Mouse (Mus musculus) hindbrain, embryonic 11.5 days (tissue): ENCODE measurements at regions not wholly inside any gene's neighbourhood (a gene's known extent, or its start where the extent isn't known, plus 50 kb on each side); places are given as distances from the start of the nearest gene placed in this dataset.

Experiments used
- ATAC-seq: fragments of 200-750 bp; cut with Nextera tagmentation; 2 replicates; pipeline ENCODE4 v1.8.0; 2017; ENCODE audit warnings: mild to moderate bottlenecking, moderate TSS enrichment, moderate library complexity; ENCODE audit not compliant: low FRiP score
- DNase-seq: peaks from one replicate; pipeline ENCODE4 v3.0.0-alpha.2; 2015; ENCODE audit warnings: low spot score
- H3K27ac ChIP-seq: fragments of 300-500 bp; sonication (generic); 2 replicates; pipeline ENCODE4 v1.5.1; 2014; ENCODE audit warnings: mild to moderate bottlenecking, low read depth, low read length
- H3K27me3 ChIP-seq: fragments of 300-500 bp; sonication (generic); 2 replicates; pipeline ENCODE4 v1.6.1; 2014; ENCODE audit warnings: mild to moderate bottlenecking, low read length, moderate library complexity, mixed read lengths; ENCODE audit not compliant: control insufficient read depth, insufficient read depth
- H3K36me3 ChIP-seq: fragments of 300-500 bp; sonication (generic); 2 replicates; pipeline ENCODE4 v1.6.1; 2014; ENCODE audit warnings: mild to moderate bottlenecking, low read length, moderate library complexity, mixed read lengths; ENCODE audit not compliant: control insufficient read depth, insufficient read depth
- H3K4me1 ChIP-seq: fragments of 300-500 bp; sonication (generic); replicated peaks from 2 replicates; pipeline ENCODE4 v1.6.1; 2014; ENCODE audit warnings: low read length, mixed read lengths; ENCODE audit not compliant: control insufficient read depth, insufficient read depth
- H3K4me2 ChIP-seq: fragments of 300-500 bp; sonication (generic); replicated peaks from 2 replicates; pipeline ENCODE4 v1.6.1; 2014; ENCODE audit warnings: mild to moderate bottlenecking, low read depth, low read length
- H3K4me3 ChIP-seq: fragments of 300-500 bp; sonication (generic); 2 replicates; pipeline ENCODE4 v1.5.1; 2014; ENCODE audit warnings: low read depth, low read length
- H3K9ac ChIP-seq: fragments of 300-500 bp; sonication (generic); 2 replicates; pipeline ENCODE4 v1.6.1; 2014; ENCODE audit warnings: low read depth, low read length
- H3K9me3 ChIP-seq: fragments of 300-500 bp; sonication (generic); 2 replicates; pipeline ENCODE4 v1.6.1; 2016; ENCODE audit warnings: low read length; ENCODE audit not compliant: control insufficient read depth
- WGBS: fragments of 180-500 bp; shearing (Covaris S2); extraction: QIAGEN DNeasy Blood & Tissue Kit; methylation state at CpG from one replicate; pipeline ENCODE4 v1.1.7; 2014; 5-methylcytosine and 5-hydroxymethylcytosine counted together

DNA sequence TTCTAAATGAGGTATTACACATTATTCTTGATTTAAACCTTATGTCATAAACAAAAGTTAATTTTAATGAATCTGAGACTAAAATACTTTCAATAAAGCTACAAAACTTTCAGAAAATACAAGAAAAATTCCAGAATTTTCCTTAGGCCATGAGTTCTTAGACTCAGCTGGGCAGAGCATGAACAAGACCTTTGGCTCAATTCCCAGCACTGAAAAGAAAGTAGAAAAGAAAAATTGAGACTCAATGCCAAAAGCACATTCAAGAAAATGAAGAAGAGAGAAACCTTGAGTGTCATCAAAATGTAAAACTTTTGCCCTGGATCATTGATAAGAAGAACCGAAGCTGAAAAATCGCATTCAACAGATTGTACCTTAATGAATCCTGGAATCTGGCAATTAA lies 137.8 kb upstream of the Gm9747 start:
- WGBS, result 92% methylated on average over 2 of the region's 2 CpGs
- ATAC-seq (no peak), DNase-seq (no peak)
- H3K4me1 ChIP-seq, result no peaks in the 10 kb centered on the region
- H3K36me3 ChIP-seq, result no peaks in the 10 kb centered on the region
- H3K4me2 ChIP-seq, result no peak overlapping the region
- H3K27ac ChIP-seq, result no peak overlapping the region
- H3K27me3 ChIP-seq, result no peaks in the 10 kb centered on the region
- H3K9ac ChIP-seq, result no peak overlapping the region
- no peaks in the 10 kb centered on the region for H3K9me3 ChIP-seq
- no peak overlapping the region for H3K4me3 ChIP-seq

DNA sequence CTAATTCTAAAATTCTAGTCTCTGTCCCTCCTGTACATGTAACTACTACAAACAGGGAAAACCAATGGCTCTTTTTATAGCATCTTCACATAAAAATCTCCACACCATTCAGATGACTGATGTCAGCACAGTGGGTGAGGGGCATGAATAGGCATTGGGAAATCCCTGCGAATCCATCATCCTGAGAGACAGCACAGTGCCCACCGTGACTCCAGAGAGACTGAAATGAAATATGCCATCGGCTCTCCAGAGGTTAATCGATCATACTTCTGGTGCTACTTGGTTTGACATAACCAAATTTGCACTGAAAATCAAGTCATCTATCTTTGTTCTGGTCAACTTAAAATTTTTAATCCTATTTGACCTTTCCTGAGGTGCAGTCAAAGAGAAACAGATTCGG lies 126.2 kb upstream of the Gm9747 start:
- Histone ChIP-seq H3K27ac (no peak overlapping the region), H3K4me3 (no peak overlapping the region), H3K4me1 (no peaks in the 10 kb centered on the region), H3K9me3 (no peaks in the 10 kb centered on the region), H3K4me2 (no peak overlapping the region), H3K27me3 (no peaks in the 10 kb centered on the region), H3K36me3 (no peaks in the 10 kb centered on the region), H3K9ac (no peak overlapping the region)
- WGBS, result 62% methylated on average over 5 of the region's 5 CpGs
- DNase-seq, result peak; percentile 33
- ATAC-seq, result peak; percentile 81

GRCm38 (mm10) chr1:82110071-82110635 lies 122.8 kb upstream of the Gm9747 start:
- no peak for ATAC-seq
- no peak overlapping the region for H3K4me3 ChIP-seq
- no peaks in the 10 kb centered on the region for H3K36me3 ChIP-seq
- H3K27ac ChIP-seq, result no peak overlapping the region
- H3K9me3 ChIP-seq, result no peaks in the 10 kb centered on the region
- no peaks in the 10 kb centered on the region for H3K4me1 ChIP-seq
- no peak for DNase-seq
- H3K27me3 ChIP-seq, result no peaks in the 10 kb centered on the region
- WGBS, result 93% methylated on average over 1 of the region's 1 CpGs
- H3K4me2 ChIP-seq, result no peak overlapping the region
- H3K9ac ChIP-seq, result no peak overlapping the region

DNA sequence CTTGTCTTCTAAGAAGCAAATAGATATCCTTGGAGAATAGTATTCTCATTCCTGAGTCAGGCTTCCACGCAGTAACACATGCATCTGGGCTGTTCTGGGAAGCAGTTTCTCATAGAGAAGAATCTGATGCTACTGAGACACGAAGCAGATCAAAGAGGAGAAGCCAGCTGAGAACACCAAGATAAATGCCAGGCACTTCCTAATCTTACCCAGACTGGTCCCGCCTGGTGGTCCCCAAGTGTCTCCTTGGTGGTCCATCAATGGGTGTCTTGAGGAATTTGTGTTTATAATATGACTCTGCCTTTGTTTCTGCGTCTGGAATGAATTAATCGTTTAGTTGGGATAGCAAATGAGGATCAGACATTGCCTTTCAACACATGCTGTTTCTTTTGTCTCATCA lies 120.5 kb upstream of the Gm9747 start:
- Histone ChIP-seq H3K9ac (no peak overlapping the region), H3K4me3 (no peak overlapping the region), H3K9me3 (no peaks in the 10 kb centered on the region), H3K27me3 (no peaks in the 10 kb centered on the region), H3K36me3 (no peaks in the 10 kb centered on the region), H3K4me2 (no peak overlapping the region), H3K27ac (no peak overlapping the region), H3K4me1 (no peaks in the 10 kb centered on the region)
- peak; percentile 12 for DNase-seq
- 43% methylated on average over 5 of the region's 5 CpGs for WGBS
- no peak for ATAC-seq

DNA sequence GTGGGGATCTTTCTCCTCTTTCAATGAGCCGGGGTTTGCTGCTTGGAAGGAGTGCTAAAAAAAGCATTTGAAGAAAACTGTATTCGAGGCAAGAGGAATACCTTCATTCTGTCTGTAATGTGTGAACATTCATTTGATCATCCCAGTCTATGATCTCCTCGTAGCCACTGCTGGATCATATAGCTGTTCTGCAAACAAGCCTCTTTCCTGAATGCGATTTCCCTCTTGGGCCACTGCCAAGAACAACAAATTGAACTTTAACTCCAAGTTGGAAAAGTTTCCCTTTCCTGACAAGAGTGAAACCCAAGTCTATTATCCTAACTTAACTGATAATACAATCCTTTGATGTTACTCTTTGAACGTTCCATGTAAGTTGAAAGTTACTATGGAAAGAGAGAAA lies 108.4 kb upstream of the Gm9747 start:
- 67% methylated on average over 5 of the region's 5 CpGs for WGBS
- DNase-seq (peak; percentile 27), ATAC-seq (no peak)
- no peak overlapping the region for H3K9ac ChIP-seq
- no peaks in the 10 kb centered on the region for H3K36me3 ChIP-seq
- no peaks in the 10 kb centered on the region for H3K4me1 ChIP-seq
- no peak overlapping the region for H3K4me2 ChIP-seq
- no peaks in the 10 kb centered on the region for H3K27me3 ChIP-seq
- H3K9me3 ChIP-seq, result no peaks in the 10 kb centered on the region
- no peak overlapping the region for H3K4me3 ChIP-seq
- no peak overlapping the region for H3K27ac ChIP-seq

GRCm38 (mm10) chr1:82129700-82130275 lies 103.1 kb upstream of the Gm9747 start:
- DNase-seq, result no peak
- ATAC-seq, result no peak

DNA sequence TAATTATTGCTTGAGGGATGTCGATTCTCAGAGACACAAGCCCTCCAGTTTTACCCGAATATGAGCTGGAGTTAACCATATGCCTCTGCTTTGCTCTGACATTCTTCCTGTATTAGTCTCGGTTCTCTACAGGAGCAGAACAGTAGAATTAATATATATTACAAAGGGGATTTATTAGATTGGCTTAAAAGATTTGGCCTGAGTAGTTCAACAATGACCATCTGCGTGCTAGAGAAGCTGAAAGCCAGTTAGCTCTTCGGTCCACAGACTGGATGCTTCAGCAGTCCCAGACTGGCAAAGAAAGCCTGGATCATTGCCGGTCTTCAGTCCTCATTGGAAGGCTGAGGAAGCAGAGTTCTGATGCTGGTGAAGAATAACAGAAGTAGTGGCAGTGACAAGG lies 100.4 kb upstream of the Gm9747 start:
- H3K9me3 ChIP-seq, result no peaks in the 10 kb centered on the region
- no peak overlapping the region for H3K9ac ChIP-seq
- H3K4me1 ChIP-seq, result no peaks in the 10 kb centered on the region
- no peak for DNase-seq
- no peaks in the 10 kb centered on the region for H3K27me3 ChIP-seq
- ATAC-seq, result no peak
- no peak overlapping the region for H3K4me2 ChIP-seq
- no peak overlapping the region for H3K4me3 ChIP-seq
- H3K36me3 ChIP-seq, result no peaks in the 10 kb centered on the region
- WGBS, result 81% methylated on average over 6 of the region's 6 CpGs
- H3K27ac ChIP-seq, result no peak overlapping the region

More at GRCm38 (mm10) chr1:82129700-82130275, 103.1 kb upstream of the Gm9747 start:
- 66% methylated on average over 5 of the region's 5 CpGs for WGBS
- no peak overlapping the region for H3K4me3 ChIP-seq
- no peak overlapping the region for H3K27ac ChIP-seq
- no peaks in the 10 kb centered on the region for H3K27me3 ChIP-seq
- no peaks in the 10 kb centered on the region for H3K9me3 ChIP-seq
- no peaks in the 10 kb centered on the region for H3K36me3 ChIP-seq
- H3K4me1 ChIP-seq, result no peaks in the 10 kb centered on the region
- no peak overlapping the region for H3K4me2 ChIP-seq
- no peak overlapping the region for H3K9ac ChIP-seq

DNA sequence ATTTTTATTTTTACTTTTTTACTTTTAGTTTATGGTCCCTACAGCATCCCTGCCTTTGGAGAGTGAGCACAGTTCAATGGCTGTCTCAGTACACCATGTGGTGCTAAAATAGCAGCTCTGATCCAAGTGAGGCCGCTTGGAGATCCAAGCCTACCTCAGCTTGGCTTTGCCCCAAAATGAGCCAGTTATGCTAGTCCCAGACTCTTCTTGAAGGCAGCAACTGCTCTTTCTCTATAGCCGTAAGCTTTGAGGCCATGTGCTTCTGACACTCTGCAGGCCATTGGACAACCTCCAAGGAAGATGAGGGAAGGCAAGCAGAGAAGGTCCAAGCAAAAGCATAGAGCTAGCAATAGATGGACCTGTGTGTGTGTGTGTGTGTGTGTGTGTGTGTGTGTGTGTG lies 98.0 kb upstream of the Gm9747 start:
- 93% methylated on average over 2 of the region's 2 CpGs for WGBS
- ATAC-seq (no peak), DNase-seq (no peak)
- no peaks in the 10 kb centered on the region for H3K9me3 ChIP-seq
- H3K27ac ChIP-seq, result no peak overlapping the region
- no peak overlapping the region for H3K9ac ChIP-seq
- H3K4me2 ChIP-seq, result no peak overlapping the region
- H3K36me3 ChIP-seq, result no peaks in the 10 kb centered on the region
- H3K27me3 ChIP-seq, result no peaks in the 10 kb centered on the region
- no peaks in the 10 kb centered on the region for H3K4me1 ChIP-seq
- H3K4me3 ChIP-seq, result no peak overlapping the region

GRCm38 (mm10) chr1:82135761-82136331 lies 97.1 kb upstream of the Gm9747 start:
- WGBS, result 90% methylated on average over 8 of the region's 8 CpGs
- Histone ChIP-seq H3K4me3 (no peak overlapping the region), H3K4me2 (no peak overlapping the region), H3K9ac (no peak overlapping the region), H3K9me3 (no peaks in the 10 kb centered on the region), H3K36me3 (no peaks in the 10 kb centered on the region), H3K27me3 (no peaks in the 10 kb centered on the region), H3K4me1 (no peaks in the 10 kb centered on the region), H3K27ac (no peak overlapping the region)
- DNase-seq (no peak), ATAC-seq (no peak)
